Mouse (Mus musculus) bone marrow, adult 2 months (tissue): Measurements from ENCODE around the gene Ddt.

Source experiments
- CTCF ChIP-seq: fragments of 200-500 bp; IDR thresholded peaks from 2 replicates; pipeline ENCODE4 v1.5.1; 2011; ENCODE audit warnings: low read length, control low read depth; ENCODE audit not compliant: control insufficient read depth, insufficient read depth
- POLR2A ChIP-seq: fragments of 200-500 bp; IDR thresholded peaks from 2 replicates; pipeline ENCODE4 v1.6.1; 2011; ENCODE audit warnings: low read depth, mild to moderate bottlenecking, control low read depth, low read length, borderline replicate concordance; ENCODE audit not compliant: control insufficient read depth

DNA sequence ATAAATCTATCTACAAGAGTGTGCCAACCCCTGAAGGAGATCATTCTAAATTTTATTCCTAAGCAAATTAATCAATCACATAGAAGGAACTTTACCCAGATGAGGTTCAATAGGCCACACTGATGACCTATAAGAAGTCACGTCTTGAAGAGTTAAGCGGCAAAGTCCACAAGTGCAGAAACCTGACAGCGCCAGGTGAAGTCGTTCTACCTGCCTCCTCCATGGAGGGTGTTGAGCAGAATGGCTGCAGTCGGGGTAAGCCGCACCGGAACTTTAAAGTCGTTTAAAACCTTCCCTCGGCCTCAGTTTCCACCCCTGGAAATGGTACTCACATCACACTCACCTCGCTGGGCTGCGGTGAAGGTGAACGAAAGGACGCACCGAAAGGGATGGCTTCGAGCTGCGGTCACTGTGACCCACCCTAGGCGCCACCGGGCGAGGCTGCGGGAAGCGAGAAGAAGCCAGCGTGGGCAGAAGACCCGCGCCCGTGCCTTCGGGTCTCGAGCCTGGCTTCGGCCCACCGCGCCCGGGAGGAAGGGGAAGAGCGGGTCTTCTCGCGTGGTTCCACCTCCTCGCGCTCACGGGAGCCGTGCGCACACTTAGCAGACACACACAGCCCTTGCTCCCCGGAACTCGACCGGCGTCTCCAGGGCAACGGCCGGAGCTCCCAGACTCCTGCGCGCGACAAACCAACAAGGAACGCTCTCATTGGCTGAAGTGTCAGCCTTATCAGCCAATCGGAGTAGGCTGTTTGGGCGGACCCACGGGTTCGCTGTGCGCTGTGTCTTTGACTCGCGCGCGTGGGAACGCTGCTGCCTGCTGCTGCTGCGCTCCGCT, 9.3 kb downstream of the Ddt start, which contains the start of gene Cabin1:
- 0 out of 2 replicates have a peak, but pooled peaks have one; percentile 7 for TF ChIP-seq CTCF
- peak; percentile 77 for TF ChIP-seq POLR2A
